Mouse (Mus musculus) cortical plate, adult 2 months (tissue): ENCODE measurements around the gene Med8. TPM values are rescaled to one million over a fixed set of nuclear protein-coding genes. Genes with fewer than 3 reads are reported as not detected.

Source experiments
- H3K27ac ChIP-seq: fragments of 200-500 bp; 2 replicates; pipeline ENCODE4 v1.5.1; 2012; ENCODE audit warnings: low read length, control low read depth, inconsistent platforms; ENCODE audit not compliant: insufficient read depth
- H3K4me1 ChIP-seq: fragments of 200-500 bp; 2 replicates; pipeline ENCODE4 v1.6.1; 2011; ENCODE audit warnings: low read length; ENCODE audit not compliant: control insufficient read depth, insufficient read depth
- H3K4me3 ChIP-seq: fragments of 200-500 bp; 2 replicates; pipeline ENCODE4 v1.5.1; 2011; ENCODE audit warnings: mild to moderate bottlenecking, low read length, control low read depth; ENCODE audit not compliant: insufficient read depth
- CTCF ChIP-seq: fragments of 200-500 bp; IDR thresholded peaks from 2 replicates; pipeline ENCODE4 v1.5.1; 2011; ENCODE audit warnings: mild to moderate bottlenecking, control low read depth, low read length; ENCODE audit not compliant: insufficient read depth; ENCODE audit errors: extremely low read depth
- POLR2A ChIP-seq: fragments of 200-500 bp; IDR thresholded peaks from 2 replicates; pipeline ENCODE4 v1.6.1; 2011; ENCODE audit warnings: mild to moderate bottlenecking, low read length, control low read depth; ENCODE audit not compliant: insufficient read depth; ENCODE audit errors: extremely low read depth
- polyA plus RNA-seq: library from polyadenylated mRNA; depleted of rRNA; stranded (reverse); fragments of >200 nt; gene quantifications from 2 replicates; pipeline ENCODE4 v1.2.3, GENCODE M21; 2012; rRNA removed

Gene Med8
- polyA plus RNA-seq, 1 experiment, result 59.8 TPM

GRCm38 (mm10) chr4:118457345-118457975 lies 48.3 kb downstream of the Med8 start, which contains the start of gene Mpl:
Mpl (minus strand) TSS chr4:118457513.
- no peaks in the 10 kb centered on the region for H3K4me1 ChIP-seq
- no peak within 1 kb of the TSS for H3K4me3 ChIP-seq
- H3K27ac ChIP-seq, result no peak within 1 kb of the TSS
- TF ChIP-seq POLR2A (no peak), CTCF (no peak)

- Histone ChIP-seq H3K4me1 (peaks cover 1% of the 10 kb centered on the region; the same call in 1 of the 2 replicates), H3K27ac (no peak overlapping the region), H3K4me3 (no peak overlapping the region)
- TF ChIP-seq POLR2A, result no peak
Measured at GRCm38 (mm10) chr4:118464956-118465355, 55.8 kb downstream of the Med8 start.

Other genes starting within 250 kb of the Med8 start
- 35.3 and 37.8 TPM in 2 replicates for gene Kdm4a, start 229.3 kb upstream of the Med8 start, polyA plus RNA-seq
- 39.9 and 42.3 TPM in 2 replicates for gene Ptprf, start 117.9 kb upstream of the Med8 start, polyA plus RNA-seq
- gene Szt2, start 64 bp upstream of the Med8 start, polyA plus RNA-seq, result 33.4 and 38.6 TPM in 2 replicates
- 69.3 and 79.4 TPM in 2 replicates for gene Elovl1, start 18.8 kb downstream of the Med8 start, polyA plus RNA-seq
- 1.7 and 2.3 TPM in 2 replicates for gene Cdc20, start 28.0 kb downstream of the Med8 start, polyA plus RNA-seq
- 1.4 and 1.5 TPM in 2 replicates for gene Mpl, start 48.2 kb downstream of the Med8 start, polyA plus RNA-seq
- 12.8 and 13.2 TPM in 2 replicates for gene Tie1, start 80.7 kb downstream of the Med8 start, polyA plus RNA-seq
- gene 2610528J11Rik, start 117.7 kb downstream of the Med8 start, polyA plus RNA-seq, result 0.19 TPM in 1 of 2 replicates, not detected in the other
- 23.7 and 27.7 TPM in 2 replicates for gene Tmem125, start 134.7 kb downstream of the Med8 start, polyA plus RNA-seq
- gene Cfap57, start 211.4 kb downstream of the Med8 start, polyA plus RNA-seq, result 0.32 and 0.56 TPM in 2 replicates
- 53.1 and 54.8 TPM in 2 replicates for gene Ebna1bp2, start 211.5 kb downstream of the Med8 start, polyA plus RNA-seq
- gene Olfr62, start 249.6 kb downstream of the Med8 start, polyA plus RNA-seq, result not detected in 2 replicates